Mouse (Mus musculus) layer of hippocampus, adult 8-10 months (tissue): ENCODE results near the gene Cdc34. TPM values are rescaled to one million over a fixed set of nuclear protein-coding genes. Genes with fewer than 3 reads are reported as not detected.
"Not testable (repeated sequence)": the region's sequence is repeated elsewhere in the genome, so short reads cannot be mapped to it uniquely, and the experiment has no call there.

ENCODE experiments used
- DNase-seq, 2 experiments: peaks; one replicate each; pipeline ENCODE4 v3.0.0; 2022; ENCODE audit warnings: low spot score in 2 of 2
- total RNA-seq, 4 experiments: library from RNA; stranded (reverse); gene quantifications; 2 replicates each; pipeline ENCODE4 v1.2.4; 2022

Cdc34 gene
- total RNA-seq, 4 experiments from 2014 or later = 57.9 to 67.0 (median 66.1) TPM

GRCm38 (mm10) chr10:79695231-79696128 is 13.5 kb downstream of the Cdc34 start:
- peak in 1 of 2 experiments; percentile 65 for DNase-seq

- DNase-seq = no peak
These were observed 14.2 kb downstream of the Cdc34 start for GRCm38 (mm10) chr10:79696129-79696651.

GRCm38 (mm10) chr10:79697916-79698315 is 15.9 kb downstream of the Cdc34 start:
- DNase-seq = no peak

GRCm38 (mm10) chr10:79698459-79698858 is 16.5 kb downstream of the Cdc34 start:
- DNase-seq = no peak

GRCm38 (mm10) chr10:79700676-79701075 is 18.7 kb downstream of the Cdc34 start:
- DNase-seq = no peak

- no peak for DNase-seq
These were observed 19.6 kb downstream of the Cdc34 start for GRCm38 (mm10) chr10:79701443-79702129.

- not testable (repeated sequence) for DNase-seq
These were observed 21.0 kb downstream of the Cdc34 start for GRCm38 (mm10) chr10:79702970-79703369.

GRCm38 (mm10) chr10:79703541-79703940 is 21.5 kb downstream of the Cdc34 start:
- no peak for DNase-seq

- peak; percentile 97 to 99 for DNase-seq
These were observed 22.3 kb downstream of the Cdc34 start, which contains the start of gene Bsg for GRCm38 (mm10) chr10:79704065-79704969. TSS of gene Bsg (plus strand) at chr10:79704491.

- no peak for DNase-seq
These were observed 23.0 kb downstream of the Cdc34 start for GRCm38 (mm10) chr10:79704970-79705360.

GRCm38 (mm10) chr10:79705951-79706350 is 24.0 kb downstream of the Cdc34 start:
- DNase-seq = no peak

GRCm38 (mm10) chr10:79706406-79707094 is 24.6 kb downstream of the Cdc34 start:
- no peak for DNase-seq

- no peak for DNase-seq
These were observed 25.2 kb downstream of the Cdc34 start for GRCm38 (mm10) chr10:79707162-79707561.

- DNase-seq = no peak
These were observed 25.8 kb downstream of the Cdc34 start for GRCm38 (mm10) chr10:79707759-79708158.

GRCm38 (mm10) chr10:79708668-79709067 is 26.7 kb downstream of the Cdc34 start:
- DNase-seq = no peak

- DNase-seq = no peak
These were observed 27.3 kb downstream of the Cdc34 start for GRCm38 (mm10) chr10:79709307-79709706.

- no peak for DNase-seq
These were observed 30.0 kb downstream of the Cdc34 start for GRCm38 (mm10) chr10:79712029-79712428.

GRCm38 (mm10) chr10:79712499-79713126 is 30.6 kb downstream of the Cdc34 start:
- peak; percentile 67 to 78 for DNase-seq

GRCm38 (mm10) chr10:79713163-79713562 is 31.2 kb downstream of the Cdc34 start:
- no peak for DNase-seq

GRCm38 (mm10) chr10:79714996-79715395 is 33.0 kb downstream of the Cdc34 start:
- DNase-seq = no peak
